Mouse (Mus musculus) olfactory bulb, adult 2 months (tissue): ENCODE measurements around the gene Mia. TPM values are rescaled to one million over a fixed set of nuclear protein-coding genes. Genes with fewer than 3 reads are reported as not detected.

Source experiments
- H3K27ac ChIP-seq: fragments of 200-500 bp; 2 replicates; pipeline ENCODE4 v1.5.1; 2012; ENCODE audit warnings: low read depth, low read length; ENCODE audit not compliant: insufficient read depth
- H3K4me1 ChIP-seq: fragments of 200-500 bp; 2 replicates; pipeline ENCODE4 v1.6.1; 2012; ENCODE audit warnings: low read length; ENCODE audit not compliant: control insufficient read depth, insufficient read depth
- H3K4me3 ChIP-seq: fragments of 200-500 bp; 2 replicates; pipeline ENCODE4 v1.5.1; 2012; ENCODE audit warnings: mild to moderate bottlenecking, low read depth, low read length, moderate library complexity; ENCODE audit not compliant: insufficient read depth
- CTCF ChIP-seq: fragments of 200-500 bp; IDR thresholded peaks from 2 replicates; pipeline ENCODE4 v1.5.1; 2012; ENCODE audit warnings: low read depth, mild to moderate bottlenecking, low read length, moderate library complexity; ENCODE audit not compliant: insufficient read depth
- POLR2A ChIP-seq: fragments of 200-500 bp; IDR thresholded peaks from 2 replicates; pipeline ENCODE4 v1.6.1; 2012; ENCODE audit warnings: mild to moderate bottlenecking, low read depth, low read length, moderate library complexity; ENCODE audit not compliant: insufficient read depth
- WGBS: fragments of 180-500 bp; shearing (Covaris S2); methylation state at CpG from one replicate; pipeline ENCODE4 v1.1.7; 2018; 5-methylcytosine and 5-hydroxymethylcytosine counted together
- polyA plus RNA-seq: library from polyadenylated mRNA; stranded (reverse); fragments of >200 nt; gene quantifications from 2 replicates; pipeline ENCODE4 v1.2.4, GENCODE M21; 2012; ENCODE audit warnings: low replicate concordance; ENCODE audit not compliant: missing spikeins, insufficient read depth, insufficient read length

Mia gene
- polyA plus RNA-seq, 1 experiment = not detected

- 59% methylated on average over 13 of the region's 13 CpGs for WGBS
- Histone ChIP-seq H3K4me1 (peaks cover 12% of the 10 kb centered on the region), H3K27ac (no peak overlapping the region), H3K4me3 (no peak overlapping the region)
- TF ChIP-seq CTCF = no peak
- TF ChIP-seq POLR2A = no peak
Observed at GRCm38 (mm10) chr7:27156005-27156404, 25.0 kb downstream of the Mia start.

- Histone ChIP-seq H3K27ac (no peak within 1 kb of the TSS), H3K4me3 (no peak within 1 kb of the TSS), H3K4me1 (0 out of 2 replicates have a peak, but pooled peaks cover 4% of the 10 kb centered on the region)
- WGBS = 59% methylated on average over 10 of the region's 10 CpGs
- TF ChIP-seq POLR2A (no peak), CTCF (no peak)
Observed at GRCm38 (mm10) chr7:27153205-27153764, 27.7 kb downstream of the Mia start, which contains the start of gene Cyp2t4. Gene Cyp2t4 (plus strand): TSS chr7:27153714.

DNA sequence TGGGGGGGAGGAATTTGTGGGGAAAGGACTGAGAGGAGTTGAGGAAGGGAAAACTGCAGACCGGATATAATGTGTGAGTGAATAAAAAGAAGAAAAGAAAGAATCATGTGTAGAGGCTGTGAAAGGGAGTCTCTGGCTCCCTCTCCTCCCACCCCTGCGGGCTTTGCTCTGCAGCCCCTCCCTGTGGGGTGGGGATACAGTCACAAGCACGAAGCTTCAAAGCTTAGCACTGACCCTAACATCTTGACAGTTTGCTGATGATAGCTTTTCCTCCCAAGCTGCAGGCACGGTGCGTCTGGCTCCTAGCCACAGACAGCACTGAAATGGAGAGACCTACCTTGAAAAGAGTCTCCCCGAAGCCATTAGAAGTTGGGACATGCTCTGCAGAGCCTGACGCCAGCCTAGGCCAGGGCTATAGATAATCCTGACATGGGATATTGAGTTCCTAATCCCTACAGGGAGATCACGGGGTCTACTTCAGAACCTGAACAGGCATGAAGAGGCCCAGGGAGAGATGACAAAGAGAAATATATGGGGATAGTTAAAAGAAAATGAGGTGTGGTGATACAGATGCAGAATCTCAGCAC lies 44.5 kb downstream of the Mia start:
- H3K4me3 ChIP-seq = no peak overlapping the region
- no peak overlapping the region for H3K27ac ChIP-seq
- TF ChIP-seq CTCF (no peak), POLR2A (no peak)
- WGBS = 60% methylated on average over 8 of the region's 8 CpGs
- H3K4me1 ChIP-seq = no peaks in the 10 kb centered on the region

- TF ChIP-seq POLR2A = no peak
- TF ChIP-seq CTCF = no peak
- Histone ChIP-seq H3K4me1 (no peaks in the 10 kb centered on the region), H3K27ac (no peak overlapping the region), H3K4me3 (no peak overlapping the region)
- WGBS = 83% methylated on average over 4 of the region's 4 CpGs
Observed at GRCm38 (mm10) chr7:27133757-27134156, 47.2 kb downstream of the Mia start.

- WGBS = 63% methylated on average over 12 of the region's 12 CpGs
- no peak overlapping the region for H3K4me3 ChIP-seq
- H3K27ac ChIP-seq = no peak overlapping the region
- TF ChIP-seq CTCF (no peak), POLR2A (no peak)
- H3K4me1 ChIP-seq = no peaks in the 10 kb centered on the region
Observed at GRCm38 (mm10) chr7:27133156-27133555, 47.8 kb downstream of the Mia start.

DNA sequence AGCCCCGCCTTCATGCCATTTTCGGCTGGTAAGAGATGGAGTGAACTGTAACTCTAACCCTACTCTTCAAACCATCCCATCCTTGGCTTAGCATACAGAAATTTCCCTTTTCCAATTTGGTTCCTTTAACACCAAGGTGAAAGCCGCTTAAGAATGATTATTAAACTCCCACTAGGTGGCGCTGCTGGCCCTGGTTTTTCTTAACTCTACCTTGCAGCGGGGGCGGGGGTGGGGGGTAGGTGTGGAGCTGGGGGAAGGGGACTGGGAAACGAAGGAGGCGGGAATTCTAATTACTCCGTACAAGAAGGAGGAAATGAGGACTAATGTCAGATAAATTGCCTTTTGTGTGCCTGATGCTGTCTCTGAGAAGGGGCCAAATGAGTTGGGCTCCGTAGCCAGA lies 48.4 kb downstream of the Mia start:
- WGBS = 9% methylated on average over 10 of the region's 10 CpGs
- no peak overlapping the region for H3K27ac ChIP-seq
- no peak overlapping the region for H3K4me3 ChIP-seq
- TF ChIP-seq POLR2A = no peak
- TF ChIP-seq CTCF = no peak
- no peaks in the 10 kb centered on the region for H3K4me1 ChIP-seq

GRCm38 (mm10) chr7:27131387-27131786 lies 49.6 kb downstream of the Mia start:
- Histone ChIP-seq H3K27ac (no peak overlapping the region), H3K4me1 (no peaks in the 10 kb centered on the region), H3K4me3 (no peak overlapping the region)
- WGBS = 60% methylated on average over 2 of the region's 2 CpGs
- TF ChIP-seq POLR2A = no peak
- TF ChIP-seq CTCF = no peak

DNA sequence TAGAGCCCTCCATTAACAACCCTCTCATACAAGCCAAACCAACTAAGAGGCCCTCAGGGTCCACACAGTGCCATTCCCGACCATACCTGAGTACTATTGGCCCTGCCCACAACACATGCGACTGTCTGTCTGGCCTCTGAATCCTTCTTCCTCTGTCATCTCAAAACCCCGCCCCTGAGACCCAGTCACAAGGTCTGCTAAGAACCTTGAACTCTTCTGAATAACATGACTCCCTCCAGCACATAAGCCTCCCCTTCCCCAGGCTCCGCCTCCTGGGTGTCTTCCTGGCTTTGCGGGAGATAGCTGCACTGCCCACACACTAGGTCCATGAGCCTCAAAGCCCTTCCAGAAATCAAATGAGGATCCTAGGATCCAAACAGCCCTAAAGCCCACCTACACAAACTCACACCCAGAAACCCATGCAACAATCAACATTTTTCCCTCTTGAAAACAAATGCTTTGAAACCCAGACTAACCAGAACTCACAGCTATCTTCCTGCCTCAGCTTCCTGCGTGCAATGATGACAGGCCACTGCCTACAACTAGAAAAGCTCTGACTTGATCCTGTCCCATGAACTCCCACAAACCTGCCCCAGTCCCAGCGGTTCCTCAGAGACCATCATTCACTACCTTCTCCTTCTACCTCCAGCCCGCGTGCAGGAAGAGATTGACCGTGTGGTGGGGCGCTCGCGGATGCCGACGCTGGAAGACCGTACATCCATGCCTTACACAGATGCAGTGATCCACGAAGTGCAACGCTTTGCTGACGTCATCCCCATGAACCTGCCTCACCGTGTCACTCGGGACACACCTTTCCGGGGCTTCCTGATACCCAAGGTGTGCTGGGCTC lies 50.2 kb downstream of the Mia start:
- Histone ChIP-seq H3K4me3 (no peak overlapping the region), H3K27ac (no peak overlapping the region), H3K4me1 (no peaks in the 10 kb centered on the region)
- TF ChIP-seq POLR2A (no peak), CTCF (no peak)
- WGBS = 89% methylated on average over 22 of the region's 22 CpGs

- Histone ChIP-seq H3K4me1 (no peaks in the 10 kb centered on the region), H3K27ac (no peak overlapping the region), H3K4me3 (no peak overlapping the region)
- WGBS = 86% methylated on average over 12 of the region's 12 CpGs
- TF ChIP-seq POLR2A (no peak), CTCF (no peak)
Observed at GRCm38 (mm10) chr7:27129811-27130210, 51.1 kb downstream of the Mia start.

Other genes starting within 250 kb of the Mia start
- not detected in 2 replicates for gene Cyp2a22, start 241.8 kb downstream of the Mia start, polyA plus RNA-seq
- gene Cyp2a12, start 152.1 kb downstream of the Mia start, polyA plus RNA-seq = not detected in 2 replicates
- not detected in 2 replicates for gene Cyp2f2, start 61.2 kb downstream of the Mia start, polyA plus RNA-seq
- not detected in 2 replicates for gene Cyp2t4, start 27.4 kb downstream of the Mia start, polyA plus RNA-seq
- not detected in 2 replicates for gene Egln2, start 14.4 kb downstream of the Mia start, polyA plus RNA-seq
- gene Rab4b, start 2.3 kb downstream of the Mia start, polyA plus RNA-seq = not detected in 2 replicates
- gene Gm21983, start 71 bp downstream of the Mia start, polyA plus RNA-seq = not detected in 2 replicates
- not detected in 2 replicates for gene BC024978, start 14.6 kb upstream of the Mia start, polyA plus RNA-seq
- gene Snrpa, start 15.1 kb upstream of the Mia start, polyA plus RNA-seq = not detected in 2 replicates
- not detected in 2 replicates for gene Itpkc, start 47.5 kb upstream of the Mia start, polyA plus RNA-seq
- gene Coq8b, start 51.9 kb upstream of the Mia start, polyA plus RNA-seq = not detected in 2 replicates
- gene Numbl, start 77.3 kb upstream of the Mia start, polyA plus RNA-seq = not detected in 2 replicates
- not detected in 2 replicates for gene Ltbp4, start 156.5 kb upstream of the Mia start, polyA plus RNA-seq
- not detected in 2 replicates for gene Shkbp1, start 174.9 kb upstream of the Mia start, polyA plus RNA-seq
- not detected in 2 replicates for gene Gm20479, start 176.3 kb upstream of the Mia start, polyA plus RNA-seq